Mouse (Mus musculus) C2C12 (cell line): ENCODE results near the gene Mgmt. TPM values are rescaled to one million over a fixed set of nuclear protein-coding genes. Genes with fewer than 3 reads are reported as not detected.

Source experiments
- H3K27me3 ChIP-seq: one replicate; pipeline ENCODE4 v1.6.1; 2011; ENCODE audit not compliant: control insufficient read depth, insufficient read depth, insufficient read length
- H3K36me3 ChIP-seq: one replicate; pipeline ENCODE4 v1.6.1; 2011; ENCODE audit not compliant: control insufficient read depth, insufficient read depth
- H3K4me3 ChIP-seq: one replicate; pipeline ENCODE4 v1.5.1; 2011; ENCODE audit warnings: mild to moderate bottlenecking, control low read depth; ENCODE audit not compliant: poor library complexity, insufficient read depth, severe bottlenecking
- H3K79me2 ChIP-seq: one replicate; pipeline ENCODE4 v1.6.1; 2011; ENCODE audit not compliant: control insufficient read depth, insufficient read depth
- H3K79me3 ChIP-seq: one replicate; pipeline ENCODE4 v1.6.1; 2011; ENCODE audit warnings: low read depth, control low read depth
- H3ac ChIP-seq: one replicate; pipeline ENCODE3; 2011; ENCODE audit warnings: low read depth; ENCODE audit not compliant: control insufficient read depth, insufficient read length
- CEBPB ChIP-seq: IDR thresholded peaks from one replicate; pipeline ENCODE4 v1.6.1; 2011; ENCODE audit warnings: low read depth, mild to moderate bottlenecking, control low read depth, moderate library complexity
- CTCF ChIP-seq: IDR thresholded peaks from one replicate; pipeline ENCODE4 v1.5.1; 2011; ENCODE audit not compliant: control insufficient read depth, insufficient read depth, insufficient read length
- FOSL1 ChIP-seq: IDR thresholded peaks from one replicate; pipeline ENCODE4 v1.8.0; 2011; ENCODE audit warnings: mild to moderate bottlenecking, low read length; ENCODE audit not compliant: poor library complexity, insufficient read depth, severe bottlenecking
- MAX ChIP-seq: IDR thresholded peaks from one replicate; pipeline ENCODE4 v1.6.1; 2011; ENCODE audit warnings: mild to moderate bottlenecking, control low read depth
- MYOD1 ChIP-seq: IDR thresholded peaks from one replicate; pipeline ENCODE4 v1.6.1; 2011; ENCODE audit warnings: low read depth; ENCODE audit not compliant: control insufficient read depth, insufficient read length
- MYOG ChIP-seq: IDR thresholded peaks from one replicate; pipeline ENCODE4 v1.6.1; 2011; ENCODE audit not compliant: control insufficient read depth, insufficient read length; ENCODE audit errors: extremely low read depth
- USF1 ChIP-seq: IDR thresholded peaks from one replicate; pipeline ENCODE4 v1.6.1; 2011; ENCODE audit warnings: low read depth, mild to moderate bottlenecking, control low read depth, moderate library complexity
- polyA plus RNA-seq: library from polyadenylated mRNA; unstranded; fragments of >200 nt; fragmentation: generic; extraction: Trizol; gene quantifications from one replicate; pipeline ENCODE4 v1.2.1, GENCODE M21; 2012; ENCODE audit warnings: missing spikeins

Mgmt gene
- polyA plus RNA-seq, 1 experiment: 1.9 TPM

DNA sequence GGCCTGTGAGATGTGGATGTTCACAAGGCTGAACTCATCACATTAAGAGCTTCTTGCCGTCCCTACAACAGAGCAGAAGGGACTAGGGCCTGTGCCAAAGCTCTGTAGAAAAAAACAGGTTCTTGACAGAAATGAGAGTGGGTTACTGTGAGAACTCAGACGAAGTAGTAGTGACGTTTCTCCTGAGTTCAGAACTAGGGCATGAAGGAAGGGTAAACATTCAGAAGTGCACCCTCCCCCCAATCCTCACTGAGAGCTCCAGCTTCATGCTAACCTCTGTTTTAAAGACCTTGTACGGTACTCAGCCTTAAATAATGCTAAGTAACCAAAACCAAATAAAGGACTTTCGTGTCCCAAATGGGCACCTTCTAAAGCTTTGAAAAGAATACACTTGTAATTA lies 143.5 kb downstream of the Mgmt start:
- Histone ChIP-seq H3K79me2 (no peaks in the 10 kb centered on the region), H3K27me3 (no peaks in the 10 kb centered on the region), H3K79me3 (no peaks in the 10 kb centered on the region), H3K4me3 (no peak overlapping the region), H3K36me3 (no peaks in the 10 kb centered on the region), H3ac (no peak overlapping the region)
- TF ChIP-seq MAX: no peak
- no peak for TF ChIP-seq CEBPB
- TF ChIP-seq USF1: no peak
- TF ChIP-seq CTCF: no peak
- no peak for TF ChIP-seq FOSL1
- TF ChIP-seq MYOG: no peak
- no peak for TF ChIP-seq MYOD1

DNA sequence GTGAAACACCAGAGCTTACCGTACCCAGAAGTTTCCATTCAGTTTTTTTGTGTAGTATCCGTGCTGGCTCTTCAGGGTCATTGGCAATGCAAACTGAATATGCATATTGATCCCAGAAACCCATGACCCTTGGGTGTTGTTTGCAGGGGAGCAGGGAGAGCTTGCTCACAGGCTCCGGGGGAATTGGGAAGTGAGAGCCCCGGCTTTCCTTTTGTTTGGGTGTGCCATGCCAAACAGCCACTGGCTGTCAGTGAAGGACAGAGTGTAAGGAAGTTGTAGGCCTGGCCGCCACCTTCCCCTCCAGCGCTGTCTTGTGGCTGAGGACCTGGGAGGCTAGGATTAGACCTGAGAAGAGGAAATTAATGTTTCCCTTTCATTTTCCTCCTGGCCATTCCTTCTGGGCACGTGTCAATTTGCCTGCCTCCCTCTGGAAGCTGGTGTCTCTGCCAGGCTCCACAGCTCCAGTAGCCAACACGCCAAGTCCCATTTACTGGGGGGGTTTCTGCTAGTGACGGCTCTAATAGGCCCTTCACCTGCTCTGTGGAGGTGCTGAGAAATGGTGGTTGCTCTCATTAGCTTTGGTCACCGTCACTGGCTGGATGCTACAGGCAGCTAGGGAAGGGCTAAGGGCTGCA lies 144.0 kb downstream of the Mgmt start:
- no peaks in the 10 kb centered on the region for H3K27me3 ChIP-seq
- TF ChIP-seq MYOG: no peak
- TF ChIP-seq USF1: no peak
- no peaks in the 10 kb centered on the region for H3K79me2 ChIP-seq

DNA sequence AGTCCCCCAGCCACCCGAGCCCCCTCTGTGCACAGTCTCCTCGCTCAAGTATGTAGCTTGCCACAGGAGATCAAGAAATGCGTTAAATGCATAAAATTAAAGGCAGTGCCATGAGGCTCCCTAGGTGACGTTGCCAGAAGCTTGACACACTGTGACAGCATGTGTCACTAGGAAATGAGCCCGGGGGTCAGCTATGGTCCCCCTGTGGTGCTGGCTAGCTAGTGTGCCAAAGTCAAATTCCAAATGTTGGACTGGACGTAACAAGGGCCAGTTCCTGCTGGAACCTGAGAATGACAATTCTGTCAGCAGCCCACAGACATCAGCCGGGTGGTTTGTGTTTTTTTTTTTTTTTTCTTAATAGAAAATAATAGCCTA lies 144.5 kb downstream of the Mgmt start:
- Histone ChIP-seq H3K4me3 (no peak overlapping the region), H3K79me3 (no peaks in the 10 kb centered on the region), H3K27me3 (no peaks in the 10 kb centered on the region), H3K79me2 (no peaks in the 10 kb centered on the region), H3ac (no peak overlapping the region), H3K36me3 (no peaks in the 10 kb centered on the region)
- no peak for TF ChIP-seq USF1
- TF ChIP-seq MAX: no peak
- TF ChIP-seq FOSL1: no peak
- TF ChIP-seq CEBPB: no peak
- no peak for TF ChIP-seq CTCF
- no peak for TF ChIP-seq MYOG
- TF ChIP-seq MYOD1: no peak

More for the DNA sequence above, 144.0 kb downstream of the Mgmt start:
- Histone ChIP-seq H3ac (no peak overlapping the region), H3K79me3 (no peaks in the 10 kb centered on the region), H3K36me3 (no peaks in the 10 kb centered on the region), H3K4me3 (no peak overlapping the region)

DNA sequence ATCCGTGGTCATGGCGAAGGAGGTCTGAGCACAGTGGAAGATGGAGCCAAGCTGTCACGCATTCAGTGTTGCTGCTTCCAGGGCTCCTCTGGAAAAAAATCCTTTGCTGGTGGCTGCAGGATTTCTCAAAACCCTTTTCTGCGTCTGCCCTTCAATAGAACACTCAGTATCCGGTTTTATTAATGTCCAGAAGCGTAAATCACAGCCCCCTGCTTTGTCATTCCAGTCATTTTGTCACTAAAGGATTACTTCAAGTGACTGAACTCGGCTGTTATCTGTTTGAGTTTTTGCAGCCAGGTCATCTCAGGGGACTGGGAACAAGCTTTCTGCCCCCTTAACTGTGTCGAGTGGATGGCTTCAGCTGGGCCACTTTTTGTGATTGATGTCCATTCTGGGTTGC lies 146.2 kb downstream of the Mgmt start:
- no peak overlapping the region for H3K4me3 ChIP-seq
- no peak overlapping the region for H3ac ChIP-seq
- H3K36me3 ChIP-seq: no peaks in the 10 kb centered on the region
- no peaks in the 10 kb centered on the region for H3K79me2 ChIP-seq
- H3K27me3 ChIP-seq: no peaks in the 10 kb centered on the region
- no peaks in the 10 kb centered on the region for H3K79me3 ChIP-seq
- no peak for TF ChIP-seq USF1
- TF ChIP-seq MAX: no peak
- no peak for TF ChIP-seq CTCF
- TF ChIP-seq FOSL1: no peak
- TF ChIP-seq MYOD1: no peak
- TF ChIP-seq CEBPB: no peak
- TF ChIP-seq MYOG: no peak

DNA sequence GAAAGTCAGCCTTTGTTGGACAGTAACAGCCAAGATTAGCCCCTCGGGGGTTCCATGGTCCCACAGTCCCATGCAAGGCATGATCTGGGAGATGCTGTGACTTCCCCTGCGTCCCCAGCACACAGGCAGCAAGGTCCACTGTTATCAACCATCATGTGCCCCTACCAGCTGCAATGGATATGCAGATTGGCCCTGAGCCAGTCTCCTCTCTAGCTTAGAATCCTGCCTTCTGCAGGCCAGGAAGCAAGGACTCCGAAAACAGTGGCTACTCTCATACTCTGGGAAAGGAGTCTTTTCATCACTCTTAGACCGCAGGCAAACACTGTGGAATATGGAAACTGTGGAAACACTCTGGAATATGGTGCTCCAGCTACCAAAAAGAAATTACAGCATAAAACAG lies 152.5 kb downstream of the Mgmt start:
- Histone ChIP-seq H3ac (no peak overlapping the region), H3K27me3 (no peaks in the 10 kb centered on the region), H3K79me3 (no peaks in the 10 kb centered on the region), H3K36me3 (no peaks in the 10 kb centered on the region), H3K4me3 (no peak overlapping the region), H3K79me2 (no peaks in the 10 kb centered on the region)
- TF ChIP-seq CEBPB: no peak
- no peak for TF ChIP-seq MYOD1
- no peak for TF ChIP-seq CTCF
- TF ChIP-seq MYOG: no peak
- no peak for TF ChIP-seq USF1

DNA sequence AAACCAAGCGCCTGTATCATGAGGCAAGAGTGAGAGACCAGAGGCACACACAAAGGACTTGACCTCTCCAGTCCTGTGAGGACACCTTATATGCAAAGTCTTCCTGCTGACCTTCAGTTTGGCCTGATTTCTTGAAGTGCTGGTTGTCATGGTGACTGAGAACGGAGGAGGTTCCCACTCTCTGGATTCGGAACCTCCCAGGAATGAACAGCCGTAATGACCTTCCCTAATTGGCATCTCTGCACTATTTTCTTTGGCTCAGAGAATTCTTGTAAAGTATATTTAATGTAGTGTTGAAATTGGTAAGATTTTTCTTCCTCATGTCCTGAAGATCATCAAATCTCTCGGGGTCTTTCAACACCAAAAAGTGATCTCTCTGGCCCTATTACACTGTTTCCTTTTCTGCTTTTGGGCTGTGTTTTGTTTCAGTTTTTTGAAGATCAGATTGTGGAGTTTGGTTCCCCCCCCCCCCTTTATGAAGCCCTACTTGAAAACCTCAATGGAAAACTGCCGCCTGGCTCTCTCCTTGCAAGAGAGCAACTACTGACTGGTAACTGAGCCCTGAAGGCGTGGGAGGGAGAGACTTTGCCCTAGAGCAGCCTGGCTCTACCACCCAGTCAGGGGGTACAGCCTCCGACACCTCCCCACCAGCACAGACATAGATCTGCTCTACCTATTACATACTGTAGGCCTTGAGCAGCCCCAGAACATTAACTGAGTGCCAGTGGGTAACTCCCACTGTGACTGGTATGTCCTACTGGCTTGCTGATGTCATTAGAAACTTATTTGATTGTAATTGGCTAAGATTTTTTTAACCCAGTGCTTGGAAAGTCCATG lies 153.9 kb downstream of the Mgmt start:
- TF ChIP-seq CEBPB (no peak), MYOG (no peak), MYOD1 (no peak), CTCF (no peak), USF1 (no peak), MAX (no peak), FOSL1 (no peak)
- no peak overlapping the region for H3ac ChIP-seq

More for the DNA sequence above, 153.9 kb downstream of the Mgmt start:
- Histone ChIP-seq H3K36me3 (no peaks in the 10 kb centered on the region), H3K27me3 (no peaks in the 10 kb centered on the region), H3K4me3 (no peak overlapping the region), H3K79me3 (no peaks in the 10 kb centered on the region), H3K79me2 (no peaks in the 10 kb centered on the region)
